Mouse (Mus musculus) forebrain, embryonic 13.5 days (tissue): ENCODE measurements at regions not wholly inside any gene's neighbourhood (a gene's known extent, or its start where the extent isn't known, plus 50 kb on each side); places are given as distances from the start of the nearest gene placed in this dataset. TPM values are rescaled to one million over a fixed set of nuclear protein-coding genes. Genes with fewer than 3 reads are reported as not detected.

Experiments
- ATAC-seq: fragments of 200-750 bp; cut with Nextera tagmentation; 2 replicates; pipeline ENCODE4 v1.8.0; 2017
- H3K27ac ChIP-seq: fragments of 300-500 bp; sonication (generic); 2 replicates; pipeline ENCODE4 v1.5.1; 2015; ENCODE audit warnings: inconsistent platforms, mild to moderate bottlenecking, moderate library complexity
- H3K27me3 ChIP-seq: fragments of 300-500 bp; sonication (generic); 2 replicates; pipeline ENCODE4 v1.6.1; 2015; ENCODE audit warnings: mild to moderate bottlenecking, inconsistent platforms
- H3K36me3 ChIP-seq: fragments of 300-500 bp; sonication (generic); 2 replicates; pipeline ENCODE4 v1.6.1; 2015; ENCODE audit warnings: mild to moderate bottlenecking, inconsistent platforms; ENCODE audit not compliant: poor library complexity, severe bottlenecking
- H3K4me1 ChIP-seq: fragments of 300-500 bp; sonication (generic); 2 replicates; pipeline ENCODE4 v1.6.1; 2015; ENCODE audit warnings: inconsistent platforms
- H3K4me2 ChIP-seq: fragments of 300-500 bp; sonication (generic); 2 replicates; pipeline ENCODE4 v1.6.1; 2015; ENCODE audit warnings: inconsistent platforms, mild to moderate bottlenecking, moderate library complexity
- H3K4me3 ChIP-seq: fragments of 300-500 bp; sonication (generic); 2 replicates; pipeline ENCODE4 v1.5.1; 2015; ENCODE audit warnings: mild to moderate bottlenecking, inconsistent platforms
- H3K9ac ChIP-seq: fragments of 300-500 bp; sonication (generic); 2 replicates; pipeline ENCODE4 v1.6.1; 2015; ENCODE audit warnings: mild to moderate bottlenecking, inconsistent platforms
- H3K9me3 ChIP-seq: fragments of 300-500 bp; sonication (generic); replicated peaks from 2 replicates; pipeline ENCODE4 v1.6.1; 2016; ENCODE audit warnings: inconsistent platforms
- WGBS: fragments of 180-500 bp; shearing (Covaris S2); methylation state at CpG from one replicate; pipeline ENCODE4 v1.1.7; 2015; 5-methylcytosine and 5-hydroxymethylcytosine counted together
- microRNA-seq: library from miRNA; unstranded; fragments of <30 nt; microRNA quantifications from one replicate; pipeline ENCODE4, GENCODE M21; 2016

GRCm38 (mm10) chr3:4226986-4227385, 1523.6 kb upstream of the Gm8797 start:
- H3K4me1 ChIP-seq = no peaks in the 10 kb centered on the region
- H3K4me3 ChIP-seq = no peak overlapping the region
- no peak overlapping the region for H3K4me2 ChIP-seq
- H3K27ac ChIP-seq = no peak overlapping the region
- no peaks in the 10 kb centered on the region for H3K9me3 ChIP-seq
- no peaks in the 10 kb centered on the region for H3K36me3 ChIP-seq
- H3K27me3 ChIP-seq = no peaks in the 10 kb centered on the region
- no peak for ATAC-seq
- H3K9ac ChIP-seq = no peak overlapping the region
- WGBS = 37% methylated on average over 2 of the region's 2 CpGs

DNA sequence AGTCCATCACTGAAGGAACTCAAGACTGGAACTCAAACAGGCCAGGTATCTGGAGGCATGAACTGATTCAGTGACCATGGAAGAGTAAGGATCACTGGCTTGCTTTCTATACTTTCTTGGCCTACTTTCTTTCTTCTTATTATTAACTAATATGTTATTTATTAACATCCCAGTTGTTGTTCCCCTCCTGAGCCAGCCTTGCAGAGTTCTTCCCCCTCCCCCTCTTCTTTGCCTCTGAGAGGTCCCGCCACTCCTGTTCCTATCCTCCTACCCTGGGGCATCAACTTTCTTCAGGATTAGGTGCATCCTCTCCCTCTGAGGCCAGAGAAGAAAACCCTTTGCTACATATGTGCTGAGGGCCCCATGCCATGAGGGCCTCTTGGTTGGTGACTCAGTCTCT, 1479.2 kb upstream of the Gm8797 start:
- Histone ChIP-seq H3K4me1 (no peaks in the 10 kb centered on the region), H3K9me3 (no peaks in the 10 kb centered on the region), H3K9ac (no peak overlapping the region), H3K4me2 (no peak overlapping the region), H3K27ac (no peak overlapping the region), H3K4me3 (no peak overlapping the region), H3K36me3 (no peaks in the 10 kb centered on the region), H3K27me3 (no peaks in the 10 kb centered on the region)
- 68% methylated on average over 1 of the region's 1 CpGs for WGBS
- ATAC-seq = no peak

GRCm38 (mm10) chr3:4274607-4275006, 1476.0 kb upstream of the Gm8797 start:
- Histone ChIP-seq H3K9ac (no peak overlapping the region), H3K27me3 (no peaks in the 10 kb centered on the region), H3K4me3 (no peak overlapping the region), H3K27ac (no peak overlapping the region), H3K9me3 (no peaks in the 10 kb centered on the region), H3K36me3 (no peaks in the 10 kb centered on the region), H3K4me1 (no peaks in the 10 kb centered on the region), H3K4me2 (no peak overlapping the region)
- WGBS = 70% methylated on average over 1 of the region's 1 CpGs
- ATAC-seq = no peak

- Histone ChIP-seq H3K4me3 (no peak overlapping the region), H3K4me2 (no peak overlapping the region), H3K4me1 (peaks cover 6% of the 10 kb centered on the region), H3K9ac (no peak overlapping the region), H3K27ac (no peak overlapping the region), H3K36me3 (no peaks in the 10 kb centered on the region), H3K9me3 (no peaks in the 10 kb centered on the region), H3K27me3 (no peaks in the 10 kb centered on the region)
- peak; percentile 81 for ATAC-seq
- WGBS = 14% methylated on average over 3 of the region's 3 CpGs
Measured at GRCm38 (mm10) chr3:4278042-4278441, 1472.6 kb upstream of the Gm8797 start.

- no peaks in the 10 kb centered on the region for H3K36me3 ChIP-seq
- H3K4me2 ChIP-seq = no peak overlapping the region
- no peaks in the 10 kb centered on the region for H3K27me3 ChIP-seq
- ATAC-seq = peak; percentile 57; the same call in 1 of the 2 replicates
- peak overlapping the region; percentile 25 for H3K27ac ChIP-seq
- H3K4me1 ChIP-seq = peaks cover 6% of the 10 kb centered on the region
- H3K9me3 ChIP-seq = no peaks in the 10 kb centered on the region
- WGBS = 5% methylated on average over 6 of the region's 6 CpGs
- H3K9ac ChIP-seq = no peak overlapping the region
- no peak overlapping the region for H3K4me3 ChIP-seq
Measured at GRCm38 (mm10) chr3:4280366-4281020, 1470.1 kb upstream of the Gm8797 start.

- no peak; the same call in 1 of the 2 replicates for ATAC-seq
Measured at GRCm38 (mm10) chr3:4281092-4281491, 1469.5 kb upstream of the Gm8797 start.

GRCm38 (mm10) chr3:4287141-4287540, 1463.5 kb upstream of the Gm8797 start:
- no peak for ATAC-seq
- H3K9me3 ChIP-seq = no peaks in the 10 kb centered on the region
- no peak overlapping the region for H3K27ac ChIP-seq
- WGBS = 74% methylated on average over 1 of the region's 1 CpGs
- H3K4me2 ChIP-seq = no peak overlapping the region
- H3K4me1 ChIP-seq = no peaks in the 10 kb centered on the region
- H3K9ac ChIP-seq = no peak overlapping the region
- H3K4me3 ChIP-seq = no peak overlapping the region
- H3K27me3 ChIP-seq = no peaks in the 10 kb centered on the region
- H3K36me3 ChIP-seq = no peaks in the 10 kb centered on the region

More at GRCm38 (mm10) chr3:4281092-4281491, 1469.5 kb upstream of the Gm8797 start:
- Histone ChIP-seq H3K4me2 (no peak overlapping the region), H3K9me3 (no peaks in the 10 kb centered on the region), H3K27ac (no peak overlapping the region), H3K27me3 (no peaks in the 10 kb centered on the region), H3K36me3 (no peaks in the 10 kb centered on the region), H3K9ac (no peak overlapping the region), H3K4me3 (no peak overlapping the region), H3K4me1 (peaks cover 6% of the 10 kb centered on the region)
- WGBS = 0% methylated on average over 1 of the region's 1 CpGs

DNA sequence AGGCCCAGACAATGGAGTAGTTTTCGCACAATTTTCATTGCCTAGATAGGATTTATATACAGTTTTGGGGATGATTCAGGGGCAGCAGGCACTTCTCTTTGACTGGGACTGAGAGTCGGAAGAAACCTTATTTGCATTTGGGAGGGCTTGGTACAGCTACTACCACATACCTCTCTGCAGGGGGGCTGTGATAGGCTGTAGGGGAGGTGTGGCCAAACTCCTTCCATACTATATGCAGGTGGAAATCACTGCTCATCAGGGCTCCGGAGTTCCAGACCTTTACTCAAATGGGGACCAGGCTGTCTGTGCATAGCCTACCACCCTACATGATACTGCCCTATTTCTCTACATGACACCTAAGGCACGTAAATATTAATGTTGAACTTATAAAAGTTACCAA, 1414.2 kb upstream of the Gm8797 start:
- Histone ChIP-seq H3K4me2 (no peak overlapping the region), H3K4me1 (no peaks in the 10 kb centered on the region), H3K9ac (no peak overlapping the region), H3K9me3 (no peaks in the 10 kb centered on the region), H3K4me3 (no peak overlapping the region), H3K27ac (no peak overlapping the region), H3K27me3 (no peaks in the 10 kb centered on the region), H3K36me3 (no peaks in the 10 kb centered on the region)
- no peak for ATAC-seq
- WGBS = 82% methylated on average over 4 of the region's 4 CpGs

- no peak overlapping the region for H3K27ac ChIP-seq
- no peaks in the 10 kb centered on the region for H3K4me1 ChIP-seq
- no peaks in the 10 kb centered on the region for H3K36me3 ChIP-seq
- peak; percentile 27; the same call in 1 of the 2 replicates for ATAC-seq
- H3K9me3 ChIP-seq = no peaks in the 10 kb centered on the region
- no peak overlapping the region for H3K4me3 ChIP-seq
- no peak overlapping the region for H3K4me2 ChIP-seq
- 90% methylated on average over 1 of the region's 1 CpGs for WGBS
- no peaks in the 10 kb centered on the region for H3K27me3 ChIP-seq
- H3K9ac ChIP-seq = no peak overlapping the region
Measured at GRCm38 (mm10) chr3:4339153-4339552, 1411.5 kb upstream of the Gm8797 start.

Small RNAs in the stretch of these regions (microRNA-seq; reads per million reads assigned to microRNA genes)
- not detected for gene Gm23976
